Mouse (Mus musculus) cerebellum, adult 9-10 months (tissue): ENCODE data around the gene Mrps24.

ENCODE experiments used
- DNase-seq: peaks from one replicate; pipeline ENCODE4 v3.0.0; 2022

The Mrps24 gene

GRCm38 (mm10) chr11:5703341-5703740, 12.1 kb downstream of the Mrps24 start:
- no peak for DNase-seq

DNA sequence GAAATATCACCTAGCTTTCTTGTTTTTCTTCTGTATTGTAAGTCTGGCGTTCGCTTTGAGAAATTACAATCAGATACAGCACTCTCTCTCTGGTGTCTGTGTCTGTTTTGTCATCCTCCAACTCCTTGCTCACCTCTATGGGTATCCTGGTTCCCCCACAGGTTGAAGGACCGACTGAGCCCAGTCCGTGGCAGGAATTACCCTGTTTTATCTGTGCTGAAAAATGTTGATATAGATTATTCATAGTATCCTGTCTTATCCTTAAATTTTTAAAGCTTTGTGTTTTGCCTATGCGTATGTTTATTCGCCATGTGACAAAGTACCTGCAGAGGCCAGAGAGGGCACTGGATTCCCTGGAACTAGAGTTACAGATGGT, 12.5 kb downstream of the Mrps24 start:
- DNase-seq: no peak

DNA sequence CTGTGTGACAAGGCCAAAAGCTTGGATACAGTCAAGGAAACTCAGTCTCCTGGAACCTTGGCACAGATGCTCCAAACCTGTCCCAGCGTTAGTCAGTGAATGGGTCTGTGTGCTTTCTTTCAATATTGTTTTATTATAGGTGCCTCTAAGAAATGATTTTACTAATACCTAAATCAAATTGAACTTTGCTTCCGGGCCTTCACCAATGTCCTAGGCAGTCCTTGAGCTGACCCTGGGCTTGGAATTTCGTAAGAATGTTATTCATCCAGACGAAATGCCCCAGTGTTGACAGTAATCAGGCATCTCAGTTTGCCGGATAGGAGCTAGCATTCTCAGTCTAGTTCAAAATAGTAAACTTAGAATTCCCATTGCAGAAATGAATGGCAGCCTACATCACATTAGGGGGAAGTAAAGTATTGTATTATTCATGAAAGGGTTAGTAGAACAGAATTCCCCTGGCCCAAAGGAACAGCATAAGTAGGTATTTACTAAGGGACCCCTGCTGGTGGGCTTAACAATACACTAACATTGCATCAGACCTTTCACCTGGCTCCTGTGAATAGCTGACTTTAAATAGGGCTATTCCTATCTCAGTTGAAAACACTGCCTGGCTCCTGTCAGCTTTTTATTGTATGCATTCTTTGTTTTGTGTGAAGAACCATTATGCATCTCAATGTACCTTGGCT, 13.1 kb downstream of the Mrps24 start:
- DNase-seq: no peak

DNA sequence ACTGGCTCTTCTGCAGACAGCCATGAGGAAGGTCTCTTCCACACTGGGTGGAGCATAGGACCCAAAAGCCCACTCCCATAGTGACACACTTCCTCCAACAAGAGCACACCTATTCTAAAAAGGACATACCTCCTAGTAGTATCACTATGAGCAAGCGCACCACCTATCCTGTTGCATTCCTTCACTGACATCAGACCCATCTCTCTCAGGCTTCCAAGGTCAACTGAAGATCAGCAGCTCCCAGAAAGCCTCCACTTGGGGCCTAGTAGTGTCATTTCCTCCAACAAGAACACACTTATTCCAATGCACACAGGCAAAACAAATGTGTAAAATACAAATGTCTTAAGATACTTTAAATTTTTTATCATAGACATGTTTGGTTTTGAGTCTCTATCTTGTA, 13.7 kb downstream of the Mrps24 start:
- DNase-seq: no peak

DNA sequence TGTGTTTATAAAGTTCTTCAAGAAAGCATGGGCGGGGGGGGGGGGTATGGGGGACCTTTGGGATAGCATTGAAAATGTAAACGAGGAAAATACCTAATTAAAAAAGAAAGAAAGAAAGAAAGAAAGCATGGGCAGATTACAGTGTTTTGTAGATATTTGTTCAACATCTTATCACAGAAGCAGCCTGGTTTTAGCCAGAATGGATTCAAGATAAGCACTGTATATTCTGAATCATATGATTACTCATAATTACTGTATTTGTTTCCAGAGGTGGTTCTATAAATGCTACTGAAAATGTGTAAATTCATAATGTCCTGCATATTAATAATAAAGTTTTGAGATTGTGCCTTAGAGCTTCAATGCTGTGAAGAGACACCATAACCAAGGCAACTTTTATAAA, 14.2 kb downstream of the Mrps24 start:
- no peak for DNase-seq

GRCm38 (mm10) chr11:5700808-5701207, 14.7 kb downstream of the Mrps24 start:
- DNase-seq: no peak

DNA sequence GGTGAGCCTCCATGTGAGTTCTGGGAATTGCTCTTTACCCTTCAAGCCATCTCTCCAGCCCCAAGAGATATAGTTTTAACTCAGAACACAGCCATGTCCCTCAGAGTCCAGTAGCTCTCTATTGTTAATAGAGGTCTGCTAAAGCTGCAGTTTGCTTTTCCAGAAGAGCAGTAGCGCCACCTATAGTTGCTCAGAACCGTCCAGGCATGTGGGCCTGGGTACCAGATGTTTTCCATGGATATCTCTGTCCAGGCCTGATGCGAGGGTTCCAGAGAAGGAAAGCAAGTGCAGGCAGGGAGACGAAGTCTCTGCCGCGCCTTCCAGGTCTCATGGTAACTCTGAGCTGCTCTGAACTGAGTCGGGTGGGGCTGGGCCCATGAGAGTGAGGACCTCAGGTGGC, 23.7 kb downstream of the Mrps24 start:
- no peak for DNase-seq

- no peak for DNase-seq
Measured at GRCm38 (mm10) chr11:5684283-5684682, 31.2 kb downstream of the Mrps24 start.

DNA sequence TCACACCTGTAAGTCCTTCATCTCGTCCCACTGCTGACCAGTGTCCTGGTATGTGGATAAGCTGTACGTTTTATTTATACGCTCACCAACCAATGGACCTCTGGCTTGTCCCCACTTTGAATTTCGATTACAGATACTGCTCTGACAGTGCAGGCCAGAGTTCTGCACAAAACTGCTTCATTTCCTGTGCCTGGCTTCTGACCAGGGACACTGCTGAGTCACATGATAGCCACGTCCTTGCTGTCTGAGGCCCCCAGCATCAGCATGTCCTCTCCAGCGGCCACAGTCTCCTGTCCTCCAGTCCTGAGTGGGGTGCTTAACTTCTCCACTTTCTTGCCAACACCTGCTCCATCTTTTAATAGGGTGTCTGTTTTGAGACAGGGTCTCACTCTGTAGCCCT, 32.9 kb downstream of the Mrps24 start:
- no peak for DNase-seq
